Mouse (Mus musculus) brain, embryonic 14.5 days (tissue): ENCODE measurements around the gene Gna14.

Source experiments
- CTCF ChIP-seq: fragments of 200-500 bp; IDR thresholded peaks from 2 replicates; pipeline ENCODE4 v1.5.1; 2012; ENCODE audit warnings: inconsistent platforms, mild to moderate bottlenecking, moderate library complexity, borderline replicate concordance; ENCODE audit not compliant: insufficient read depth, insufficient read length; ENCODE audit errors: extremely low read depth
- POLR2A ChIP-seq: fragments of 200-500 bp; IDR thresholded peaks from 2 replicates; pipeline ENCODE4 v1.6.1; 2012; ENCODE audit warnings: mild to moderate bottlenecking, inconsistent platforms, borderline replicate concordance; ENCODE audit not compliant: poor library complexity, insufficient read depth, insufficient read length, severe bottlenecking; ENCODE audit errors: extremely low read depth

- TF ChIP-seq POLR2A: no peak
- no peak for TF ChIP-seq CTCF
Measured at GRCm38 (mm10) chr19:16434879-16435278, 683 bp upstream of the Gna14 start.
